Mouse (Mus musculus): ENCODE results near the gene Synrg.

DNA sequence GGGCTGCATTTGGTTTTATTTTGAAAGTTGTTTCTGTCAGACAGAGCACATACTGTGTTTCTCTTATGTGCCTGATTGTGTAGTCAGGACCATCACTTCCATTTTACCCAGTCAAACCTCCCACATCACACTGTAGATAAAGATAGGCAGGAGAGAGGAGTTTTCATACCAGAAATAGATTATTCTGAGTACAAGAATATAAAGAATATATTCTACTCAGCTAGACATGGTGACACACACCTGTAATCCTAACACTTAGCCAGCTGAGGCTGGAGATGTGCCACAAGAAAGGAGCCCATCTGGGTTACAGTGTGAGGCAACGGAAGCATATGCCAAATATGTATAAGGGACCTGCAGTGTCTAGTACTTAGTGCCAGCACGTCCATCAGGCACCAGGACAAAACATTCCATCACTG lies 31.3 kb downstream of the Synrg start:
- TF ChIP-seq GATA1 (IDR thresholded peaks at IDR 0.05; ENCODE audit: low read length): no peak
- TF ChIP-seq TAL1 (IDR thresholded peaks at IDR 0.05; ENCODE audit: low read length): no peak

All from erythroblast, embryonic 14.5 days (primary cell).